Mouse (Mus musculus) small intestine, adult 2 months (tissue): ENCODE results near the gene Rundc3a.

Experiments used
- CTCF ChIP-seq: fragments of 200-500 bp; IDR thresholded peaks from 2 replicates; pipeline ENCODE4 v1.5.1; 2012; ENCODE audit warnings: low read depth, mild to moderate bottlenecking, control low read depth, inconsistent platforms, low read length, moderate library complexity, mixed read lengths; ENCODE audit not compliant: insufficient replicate concordance, insufficient read length; ENCODE audit errors: extremely low read depth
- POLR2A ChIP-seq: fragments of 200-500 bp; IDR thresholded peaks from 2 replicates; pipeline ENCODE4 v1.6.1; 2012; ENCODE audit warnings: low read depth, mild to moderate bottlenecking, control low read depth, inconsistent platforms, low read length, moderate library complexity

- TF ChIP-seq CTCF (no peak), POLR2A (no peak)
These were observed 42.8 kb upstream of the Rundc3a start for GRCm38 (mm10) chr11:102350416-102350815.
